Comparison of ENCODE assay signal across 10 mouse cellular contexts in genomic region chr14:25477268-25477667, GRCm38 (mm10). TPM values are rescaled to one million over a fixed set of nuclear protein-coding genes. Genes with fewer than 3 reads are reported as not detected.
A peak's percentile ranks its signal among the peaks of the same experiment; 100 is the strongest.
DNase-seq lines count a peak whose midpoint lies in the region; ATAC-seq and TF ChIP-seq lines count a peak whose summit lies in the region.
"Had no signal": no experiment of that assay in that cellular context is flagged by ENCODE, and none has a peak within 500 bp of the region (broad histone marks: within the 10 kb centered on the region; RNA-seq: fewer than 3 reads in every experiment).

No protein-coding gene starts in this region.

- peaks cover 90% of the 10 kb centered on the region for H3K4me1 ChIP-seq in kidney, postnatal 0 days (replicated peaks; ENCODE audit: insufficient read depth, low read length)
- H3K4me1 ChIP-seq in embryonic facial prominence, embryonic 14.5 days (ENCODE audit: control insufficient read depth, insufficient read depth, low read length) = peaks cover 61% of the 10 kb centered on the region
- H3K4me1 ChIP-seq in midbrain, embryonic 14.5 days (ENCODE audit: control insufficient read depth, insufficient read depth, low read length) = peaks cover 95% of the 10 kb centered on the region

- no peak overlapping the region for H3K4me3 ChIP-seq in kidney, postnatal 0 days (replicated peaks; ENCODE audit: low read depth, low read length)
- H3K4me3 ChIP-seq in embryonic facial prominence, embryonic 14.5 days (ENCODE audit: low read depth, low read length) = no peak overlapping the region
- no peak overlapping the region for H3K4me3 ChIP-seq in midbrain, embryonic 14.5 days (replicated peaks; ENCODE audit: low read depth, low read length)

- ATAC-seq in kidney, postnatal 0 days (replicated peaks; ENCODE audit: low FRiP score, low read depth) = no peak
- ATAC-seq in embryonic facial prominence, embryonic 14.5 days (ENCODE audit: low read depth) = no peak
- ATAC-seq in midbrain, embryonic 14.5 days (ENCODE audit: low FRiP score, low TSS enrichment) = no peak
- ATAC-seq: CD4-positive, CD25-positive, alpha-beta regulatory T cell, adult 4 months had no signal

- no peaks in the 10 kb centered on the region for H3K9me3 ChIP-seq in kidney, postnatal 0 days (replicated peaks; ENCODE audit: low read length)
- H3K9me3 ChIP-seq in embryonic facial prominence, embryonic 14.5 days (ENCODE audit: control insufficient read depth, low read length) = no peaks in the 10 kb centered on the region
- no peaks in the 10 kb centered on the region for H3K9me3 ChIP-seq in midbrain, embryonic 14.5 days (ENCODE audit: control insufficient read depth, low read length)

- H3K9ac ChIP-seq in kidney, postnatal 0 days (ENCODE audit: low read depth, low read length) = no peak overlapping the region
- H3K9ac ChIP-seq in embryonic facial prominence, embryonic 14.5 days (ENCODE audit: low read depth, low read length) = 0 out of 2 replicates have a peak overlapping the region, but pooled peaks have one; percentile 16
- H3K9ac ChIP-seq in midbrain, embryonic 14.5 days (replicated peaks; ENCODE audit: low read length) = no peak overlapping the region

- H3K27ac ChIP-seq in kidney, postnatal 0 days = 0 out of 2 replicates have a peak overlapping the region, but pooled peaks have one; percentile 54
- no peak overlapping the region; the same call in 1 of the 2 replicates for H3K27ac ChIP-seq in embryonic facial prominence, embryonic 14.5 days (replicated peaks; ENCODE audit: low read depth, low read length)
- H3K27ac ChIP-seq in midbrain, embryonic 14.5 days (replicated peaks; ENCODE audit: low read depth, low read length) = 0 out of 2 replicates have a peak overlapping the region, but pooled peaks have one; percentile 32

- DNase-seq in heart, adult 11 months = peak; percentile 90
- no peak for DNase-seq in heart, adult 18-20 months
- DNase-seq in kidney, postnatal 0 days (ENCODE audit: low spot score) = no peak
- no peak for DNase-seq in kidney, adult 11 months
- no peak for DNase-seq in embryonic facial prominence, embryonic 14.5 days (ENCODE audit: low spot score)
- DNase-seq in midbrain, embryonic 14.5 days = no peak
- no peak for DNase-seq in B cell, adult 2 months
- DNase-seq in frontal cortex, postnatal 10 days (ENCODE audit: low spot score in 2 of 2) = no peak
- DNase-seq: lung, postnatal 14 days had no signal

- no peak for TF ChIP-seq CTCF in kidney, postnatal 0 days (IDR thresholded peaks at IDR 0.05; ENCODE audit: low read depth)

- H3K27me3 ChIP-seq in kidney, postnatal 0 days (ENCODE audit: insufficient read depth, low read length) = no peaks in the 10 kb centered on the region
- no peaks in the 10 kb centered on the region for H3K27me3 ChIP-seq in embryonic facial prominence, embryonic 14.5 days (replicated peaks; ENCODE audit: control insufficient read depth, insufficient read depth, low read length)
- H3K27me3 ChIP-seq in midbrain, embryonic 14.5 days (ENCODE audit: control insufficient read depth, insufficient read depth, low read length) = no peaks in the 10 kb centered on the region

- WGBS in kidney, postnatal 0 days = 62% methylated on average over 7 of the region's 7 CpGs
- 73% methylated on average over 7 of the region's 7 CpGs for WGBS in embryonic facial prominence, embryonic 14.5 days
- WGBS in midbrain, embryonic 14.5 days = 75% methylated on average over 7 of the region's 7 CpGs

- no peaks in the 10 kb centered on the region for H3K36me3 ChIP-seq in kidney, postnatal 0 days (ENCODE audit: insufficient read depth, low read length)
- 0 out of 2 replicates have a peak, but pooled peaks cover 11% of the 10 kb centered on the region for H3K36me3 ChIP-seq in embryonic facial prominence, embryonic 14.5 days (ENCODE audit: control insufficient read depth, insufficient read depth, low read length)
- H3K36me3 ChIP-seq in midbrain, embryonic 14.5 days (ENCODE audit: control insufficient read depth, insufficient read depth, low read length) = no peaks in the 10 kb centered on the region

- no peak overlapping the region for H3K4me2 ChIP-seq in kidney, postnatal 0 days (ENCODE audit: low read length)
- H3K4me2 ChIP-seq in embryonic facial prominence, embryonic 14.5 days (ENCODE audit: low read depth, low read length) = no peak overlapping the region
- no peak overlapping the region for H3K4me2 ChIP-seq in midbrain, embryonic 14.5 days (ENCODE audit: low read length)

RNA-seq across cellular contexts. Expression of gene Zmiz1, which starts 18.3 kb away (rescaled TPM):
- total RNA-seq in heart, adult 18-20 months (2021) = 10 to 100 TPM; 32.5 to 38.5 TPM
- 25.0 and 26.6 TPM in 2 replicates for polyA plus RNA-seq in kidney, postnatal 0 days (2015; fragmentation: Nextera tagmentation; extraction: Ambion mirVana)
- 31.3 and 36.6 TPM in 2 replicates for polyA plus RNA-seq in embryonic facial prominence, embryonic 14.5 days (2014; fragmentation: Nextera tagmentation; extraction: Ambion mirVana)
- polyA plus RNA-seq in midbrain, embryonic 14.5 days (2014; fragmentation: Nextera tagmentation; extraction: Ambion mirVana) = 73.1 and 91.0 TPM in 2 replicates
